ENCODE assay signal across 23 mouse cellular contexts in genomic region chr13:63180641-63181235, GRCm38 (mm10).
"Had no signal": no experiment of that assay in that cellular context is flagged by ENCODE, and none has a peak within 500 bp of the region (broad histone marks: within the 10 kb centered on the region; RNA-seq: fewer than 3 reads in every experiment).

No protein-coding gene starts in this region.

- H3K36me3 ChIP-seq: heart, embryonic 13.5 days; heart, embryonic 15.5 days; hindbrain, embryonic 13.5 days; hindbrain, embryonic 15.5 days; intestine, embryonic 15.5 days; limb, embryonic 13.5 days; limb, embryonic 15.5 days; liver, embryonic 12.5 days had no signal

- H3K4me1 ChIP-seq: hindbrain, embryonic 15.5 days; intestine, embryonic 15.5 days; limb, embryonic 15.5 days had no signal

- H3K9me3 ChIP-seq: heart, embryonic 13.5 days; heart, embryonic 15.5 days; hindbrain, embryonic 13.5 days; hindbrain, embryonic 15.5 days; intestine, embryonic 15.5 days; limb, embryonic 13.5 days; limb, embryonic 15.5 days; liver, embryonic 12.5 days had no signal

- H3K27me3 ChIP-seq: heart, embryonic 13.5 days; heart, embryonic 15.5 days; hindbrain, embryonic 13.5 days; hindbrain, embryonic 15.5 days; intestine, embryonic 15.5 days; limb, embryonic 13.5 days; limb, embryonic 15.5 days; liver, embryonic 12.5 days had no signal

- H3K27ac ChIP-seq: heart, adult 2 months; heart, embryonic 13.5 days; heart, embryonic 15.5 days; hindbrain, embryonic 13.5 days; hindbrain, embryonic 15.5 days; intestine, embryonic 15.5 days; layer of hippocampus, adult 2 months; left cerebral cortex, adult 2 months; limb, embryonic 13.5 days; limb, embryonic 15.5 days; liver, embryonic 12.5 days; liver, embryonic 14.5 days had no signal

- H3K4me2 ChIP-seq: heart, embryonic 11.5 days; heart, embryonic 13.5 days; heart, embryonic 15.5 days; hindbrain, embryonic 13.5 days; hindbrain, embryonic 15.5 days; intestine, embryonic 15.5 days; limb, embryonic 13.5 days; limb, embryonic 15.5 days; liver, embryonic 12.5 days had no signal

- H3K4me3 ChIP-seq: heart, adult 2 months; heart, embryonic 13.5 days; heart, embryonic 15.5 days; hindbrain, embryonic 13.5 days; hindbrain, embryonic 15.5 days; intestine, embryonic 15.5 days; layer of hippocampus, adult 2 months; left cerebral cortex, adult 2 months; limb, embryonic 13.5 days; limb, embryonic 15.5 days; liver, embryonic 12.5 days had no signal

- DNase-seq: gastrocnemius, postnatal 14 days; gastrocnemius, postnatal 36 days; heart, adult 11 months; heart, adult 2 months; heart, postnatal 14 days; heart, postnatal 36 days; kidney, adult 2 months; kidney, postnatal 10 days; kidney, postnatal 25 days; kidney, postnatal 4 days had no signal

- ATAC-seq: intestine, embryonic 15.5 days; intestine, postnatal 0 days; liver, embryonic 12.5 days had no signal

- H3K9ac ChIP-seq: heart, embryonic 13.5 days; heart, embryonic 15.5 days; hindbrain, embryonic 13.5 days; hindbrain, embryonic 15.5 days; intestine, embryonic 15.5 days; limb, embryonic 13.5 days; limb, embryonic 15.5 days; liver, embryonic 12.5 days; liver, embryonic 14.5 days had no signal
